Mouse (Mus musculus): ENCODE results near the gene Iqca.

The Iqca gene

GRCm38 (mm10) chr1:90153099-90153744 is at the start of gene Iqca:
TSS of gene Iqca (minus strand) at chr1:90153401.
- peak; percentile 29 for DNase-seq (ENCODE audit: low spot score)

GRCm38 (mm10) chr1:90202207-90202978 is 49.2 kb upstream of the Iqca start:
- peak; percentile 58 for DNase-seq (ENCODE audit: low spot score)

- DNase-seq (ENCODE audit: low spot score), result no peak
These were observed 48.5 kb upstream of the Iqca start for GRCm38 (mm10) chr1:90201655-90202054.

- DNase-seq (ENCODE audit: low spot score), result no peak
These were observed 48.0 kb upstream of the Iqca start for GRCm38 (mm10) chr1:90201246-90201645.

- DNase-seq (ENCODE audit: low spot score), result no peak
These were observed 35.8 kb upstream of the Iqca start for GRCm38 (mm10) chr1:90189046-90189445.

GRCm38 (mm10) chr1:90186874-90187273 is 33.7 kb upstream of the Iqca start:
- no peak for DNase-seq (ENCODE audit: low spot score)

GRCm38 (mm10) chr1:90186173-90186572 is 33.0 kb upstream of the Iqca start:
- no peak for DNase-seq (ENCODE audit: low spot score)

- no peak for DNase-seq (ENCODE audit: low spot score)
These were observed 30.4 kb upstream of the Iqca start for GRCm38 (mm10) chr1:90183602-90184001.

- no peak for DNase-seq (ENCODE audit: low spot score)
These were observed 29.3 kb upstream of the Iqca start for GRCm38 (mm10) chr1:90182521-90182920.

GRCm38 (mm10) chr1:90180966-90181699 is 27.9 kb upstream of the Iqca start:
- no peak for DNase-seq (ENCODE audit: low spot score)

GRCm38 (mm10) chr1:90180479-90180878 is 27.3 kb upstream of the Iqca start:
- no peak for DNase-seq (ENCODE audit: low spot score)

- no peak for DNase-seq (ENCODE audit: low spot score)
These were observed 24.8 kb upstream of the Iqca start for GRCm38 (mm10) chr1:90177978-90178377.

- no peak for DNase-seq (ENCODE audit: low spot score)
These were observed 24.4 kb upstream of the Iqca start for GRCm38 (mm10) chr1:90177565-90177964.

GRCm38 (mm10) chr1:90176223-90176622 is 23.0 kb upstream of the Iqca start:
- no peak for DNase-seq (ENCODE audit: low spot score)

- no peak for DNase-seq (ENCODE audit: low spot score)
These were observed 21.1 kb upstream of the Iqca start for GRCm38 (mm10) chr1:90174338-90174737.

- no peak for DNase-seq (ENCODE audit: low spot score)
These were observed 11.1 kb upstream of the Iqca start for GRCm38 (mm10) chr1:90164319-90164718.

- DNase-seq (ENCODE audit: low spot score), result no peak
These were observed 10.0 kb upstream of the Iqca start for GRCm38 (mm10) chr1:90163161-90163560.

- no peak for DNase-seq (ENCODE audit: low spot score)
These were observed 9.2 kb upstream of the Iqca start for GRCm38 (mm10) chr1:90162379-90162857.

GRCm38 (mm10) chr1:90161623-90162022 is 8.4 kb upstream of the Iqca start:
- no peak for DNase-seq (ENCODE audit: low spot score)

GRCm38 (mm10) chr1:90159927-90160326 is 6.7 kb upstream of the Iqca start:
- no peak for DNase-seq (ENCODE audit: low spot score)

- DNase-seq (ENCODE audit: low spot score), result no peak
These were observed 3.4 kb upstream of the Iqca start for GRCm38 (mm10) chr1:90156589-90156988.

GRCm38 (mm10) chr1:90153787-90154186 is 586 bp upstream of the Iqca start:
- DNase-seq (ENCODE audit: low spot score), result no peak

- no peak for DNase-seq (ENCODE audit: low spot score)
These were observed 13.5 kb downstream of the Iqca start for GRCm38 (mm10) chr1:90139729-90140128.

All from ovary, postnatal 10 days (tissue).